Mouse (Mus musculus) adrenal gland, postnatal 36 days (tissue): Measurements from ENCODE around the gene Snrk. TPM values are rescaled to one million over a fixed set of nuclear protein-coding genes. Genes with fewer than 3 reads are reported as not detected.

Experiments
- total RNA-seq, 2 experiments: library from RNA; stranded (reverse); gene quantifications; 2 replicates each; pipeline ENCODE4 v1.2.3; 2021

The Snrk gene
- total RNA-seq, 2 experiments from 2014 or later, result 171 to 190 TPM

Other genes starting within 250 kb of the Snrk start
- under 1 TPM; 0.66 to 0.86 TPM for gene Ackr2, start 218.9 kb upstream of the Snrk start, total RNA-seq
- under 1 TPM; 0.26 to 0.30 TPM for gene Cyp8b1, start 201.0 kb upstream of the Snrk start, total RNA-seq
- 1 to 10 TPM; 1.4 to 1.5 TPM for gene Fam198a, start 166.3 kb upstream of the Snrk start, total RNA-seq
- 10 to 100 TPM; 17.0 to 20.7 TPM for gene Pomgnt2, start 120.2 kb upstream of the Snrk start, total RNA-seq
- gene Ano10, start 177.2 kb downstream of the Snrk start, total RNA-seq, result 10 to 100 TPM; 61.7 to 95.9 TPM
- 100 to 1,000 TPM in 1 of 2 experiments, 10 to 100 TPM in 1; 91.9 to 117 TPM for gene Abhd5, start 234.3 kb downstream of the Snrk start, total RNA-seq